Mouse (Mus musculus): ENCODE data around the gene Plppr2.

DNA sequence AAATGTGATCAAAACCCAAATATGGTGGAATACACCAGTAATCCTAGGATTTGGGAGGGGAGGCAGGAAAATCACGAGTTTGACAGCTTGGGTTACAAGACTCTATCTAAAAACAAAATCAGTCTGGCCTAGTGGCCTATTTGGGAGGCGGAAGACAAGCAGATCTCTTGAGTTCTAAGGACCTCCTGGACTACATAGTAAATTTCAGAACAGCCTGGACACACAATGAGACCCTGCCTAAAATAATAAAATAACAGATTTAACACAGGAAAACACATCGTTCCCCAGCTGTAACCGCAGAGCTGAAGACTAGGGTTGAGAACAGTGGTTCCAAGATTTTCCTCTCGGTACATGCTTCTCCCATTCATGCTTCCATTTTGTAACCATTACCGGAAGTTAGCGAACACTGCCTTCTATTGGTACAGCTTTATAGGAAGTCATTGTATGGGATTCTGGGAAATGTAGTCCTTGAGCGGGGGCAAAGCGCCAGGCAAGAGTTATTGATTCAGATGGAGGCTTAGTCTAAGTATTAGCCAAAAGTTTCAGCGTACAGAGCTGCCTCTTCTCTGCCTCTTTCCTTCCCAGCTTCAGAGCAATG is 35.5 kb upstream of the Plppr2 start:
- 0 out of 2 replicates have a peak, but pooled peaks have one; percentile 17 for TF ChIP-seq CTCF (IDR thresholded peaks at IDR 0.05; ENCODE audit: low read depth)
- TF ChIP-seq EP300 (IDR thresholded peaks at IDR 0.05; ENCODE audit: low read depth) = no peak

All from heart, postnatal 0 days (tissue).